Mouse (Mus musculus): ENCODE measurements around the gene Rxfp3. TPM values are rescaled to one million over a fixed set of nuclear protein-coding genes. Genes with fewer than 3 reads are reported as not detected.

Rxfp3 gene
- polyA plus RNA-seq, 1 experiment from 2014 or later, result 2.5 TPM

- H3K36me3 ChIP-seq (ENCODE audit: control insufficient read depth, insufficient read depth, low read length), result no peaks in the 10 kb centered on the region
- no peaks in the 10 kb centered on the region for H3K27me3 ChIP-seq (ENCODE audit: control insufficient read depth, insufficient read depth, low read length)
- H3K27ac ChIP-seq (replicated peaks; ENCODE audit: low read depth, low read length), result no peak overlapping the region
- H3K4me2 ChIP-seq (ENCODE audit: low read length), result peak overlapping the region; percentile 54
- peak overlapping the region; percentile 23 for H3K4me3 ChIP-seq (replicated peaks; ENCODE audit: low read depth, low read length)
- peak overlapping the region; percentile 9; the same call in 1 of the 2 replicates for H3K9ac ChIP-seq (replicated peaks; ENCODE audit: low read length)
- peak; percentile 44; the same call in 1 of the 2 replicates for ATAC-seq (ENCODE audit: low FRiP score, low TSS enrichment)
- DNase-seq, result no peak
- 10% methylated on average over 9 of the region's 9 CpGs for WGBS
- H3K4me1 ChIP-seq (ENCODE audit: control insufficient read depth, insufficient read depth, low read length), result peaks cover 26% of the 10 kb centered on the region
- no peaks in the 10 kb centered on the region for H3K9me3 ChIP-seq (ENCODE audit: control insufficient read depth, low read length)
Observed at GRCm38 (mm10) chr15:11065528-11066171, 27.9 kb upstream of the Rxfp3 start.

- DNase-seq (peak; percentile 73), ATAC-seq (ENCODE audit: low FRiP score, low TSS enrichment) (peak; percentile 79)
- Histone ChIP-seq H3K4me3 (replicated peaks; ENCODE audit: low read depth, low read length) (peak within 1 kb of the TSS; percentile 23), H3K4me2 (ENCODE audit: low read length) (peak within 1 kb of the TSS; percentile 54), H3K27ac (replicated peaks; ENCODE audit: low read depth, low read length) (peak within 1 kb of the TSS; percentile 20; the same call in 1 of the 2 replicates), H3K4me1 (ENCODE audit: control insufficient read depth, insufficient read depth, low read length) (peaks cover 26% of the 10 kb centered on the region), H3K36me3 (ENCODE audit: control insufficient read depth, insufficient read depth, low read length) (no peaks in the 10 kb centered on the region), H3K27me3 (ENCODE audit: control insufficient read depth, insufficient read depth, low read length) (no peaks in the 10 kb centered on the region), H3K9me3 (ENCODE audit: control insufficient read depth, low read length) (no peaks in the 10 kb centered on the region), H3K9ac (replicated peaks; ENCODE audit: low read length) (peak within 1 kb of the TSS; percentile 27)
- WGBS, result 2% methylated on average over 25 of the region's 25 CpGs
Observed at GRCm38 (mm10) chr15:11064558-11065411, 27.0 kb upstream of the Rxfp3 start, which contains the start of gene Adamts12. Gene Adamts12 (plus strand): TSS chr15:11064790.

- H3K27ac ChIP-seq (replicated peaks; ENCODE audit: low read depth, low read length), result no peak overlapping the region
- no peak for DNase-seq
- no peaks in the 10 kb centered on the region for H3K36me3 ChIP-seq (ENCODE audit: control insufficient read depth, insufficient read depth, low read length)
- H3K4me1 ChIP-seq (ENCODE audit: control insufficient read depth, insufficient read depth, low read length), result peaks cover 26% of the 10 kb centered on the region
- no peaks in the 10 kb centered on the region for H3K27me3 ChIP-seq (ENCODE audit: control insufficient read depth, insufficient read depth, low read length)
- 8% methylated on average over 2 of the region's 2 CpGs for WGBS
- H3K4me3 ChIP-seq (replicated peaks; ENCODE audit: low read depth, low read length), result no peak overlapping the region
- no peak overlapping the region for H3K9ac ChIP-seq (replicated peaks; ENCODE audit: low read length)
- H3K4me2 ChIP-seq (ENCODE audit: low read length), result no peak overlapping the region
- ATAC-seq (ENCODE audit: low FRiP score, low TSS enrichment), result no peak
- H3K9me3 ChIP-seq (ENCODE audit: control insufficient read depth, low read length), result no peaks in the 10 kb centered on the region
Observed at GRCm38 (mm10) chr15:11064160-11064557, 26.4 kb upstream of the Rxfp3 start.

- WGBS, result 97% methylated on average over 1 of the region's 1 CpGs
- no peak overlapping the region for H3K4me2 ChIP-seq (ENCODE audit: low read length)
Observed at GRCm38 (mm10) chr15:11062903-11063302, 25.1 kb upstream of the Rxfp3 start.

GRCm38 (mm10) chr15:11054440-11055080, 16.8 kb upstream of the Rxfp3 start:
- ATAC-seq (ENCODE audit: low FRiP score, low TSS enrichment) (no peak), DNase-seq (no peak)
- H3K4me3 ChIP-seq (replicated peaks; ENCODE audit: low read depth, low read length), result no peak overlapping the region
- no peaks in the 10 kb centered on the region; the same call in 1 of the 2 replicates for H3K4me1 ChIP-seq (ENCODE audit: control insufficient read depth, insufficient read depth, low read length)
- no peak overlapping the region for H3K27ac ChIP-seq (replicated peaks; ENCODE audit: low read depth, low read length)
- H3K9ac ChIP-seq (replicated peaks; ENCODE audit: low read length), result no peak overlapping the region
- no peaks in the 10 kb centered on the region for H3K27me3 ChIP-seq (ENCODE audit: control insufficient read depth, insufficient read depth, low read length)
- no peaks in the 10 kb centered on the region for H3K36me3 ChIP-seq (ENCODE audit: control insufficient read depth, insufficient read depth, low read length)
- 48% methylated on average over 7 of the region's 7 CpGs for WGBS
- no peak overlapping the region for H3K4me2 ChIP-seq (ENCODE audit: low read length)
- H3K9me3 ChIP-seq (ENCODE audit: control insufficient read depth, low read length), result no peaks in the 10 kb centered on the region

More at GRCm38 (mm10) chr15:11062903-11063302, 25.1 kb upstream of the Rxfp3 start:
- DNase-seq, result no peak
- no peaks in the 10 kb centered on the region for H3K9me3 ChIP-seq (ENCODE audit: control insufficient read depth, low read length)
- H3K4me3 ChIP-seq (replicated peaks; ENCODE audit: low read depth, low read length), result no peak overlapping the region
- no peak for ATAC-seq (ENCODE audit: low FRiP score, low TSS enrichment)
- H3K9ac ChIP-seq (replicated peaks; ENCODE audit: low read length), result no peak overlapping the region
- no peaks in the 10 kb centered on the region for H3K27me3 ChIP-seq (ENCODE audit: control insufficient read depth, insufficient read depth, low read length)
- H3K36me3 ChIP-seq (ENCODE audit: control insufficient read depth, insufficient read depth, low read length), result no peaks in the 10 kb centered on the region
- H3K27ac ChIP-seq (replicated peaks; ENCODE audit: low read depth, low read length), result no peak overlapping the region
- H3K4me1 ChIP-seq (ENCODE audit: control insufficient read depth, insufficient read depth, low read length), result peaks cover 26% of the 10 kb centered on the region

GRCm38 (mm10) chr15:11053678-11054439, 16.1 kb upstream of the Rxfp3 start:
- DNase-seq (peak; percentile 46), ATAC-seq (ENCODE audit: low FRiP score, low TSS enrichment) (peak; percentile 67; the same call in 1 of the 2 replicates)
- Histone ChIP-seq H3K9ac (replicated peaks; ENCODE audit: low read length) (no peak overlapping the region), H3K27me3 (ENCODE audit: control insufficient read depth, insufficient read depth, low read length) (no peaks in the 10 kb centered on the region), H3K4me3 (replicated peaks; ENCODE audit: low read depth, low read length) (no peak overlapping the region), H3K4me1 (ENCODE audit: control insufficient read depth, insufficient read depth, low read length) (no peaks in the 10 kb centered on the region; the same call in 1 of the 2 replicates), H3K27ac (replicated peaks; ENCODE audit: low read depth, low read length) (no peak overlapping the region), H3K4me2 (ENCODE audit: low read length) (no peak overlapping the region), H3K36me3 (ENCODE audit: control insufficient read depth, insufficient read depth, low read length) (no peaks in the 10 kb centered on the region), H3K9me3 (ENCODE audit: control insufficient read depth, low read length) (no peaks in the 10 kb centered on the region)
- WGBS, result 9% methylated on average over 10 of the region's 10 CpGs

- Histone ChIP-seq H3K27ac (replicated peaks; ENCODE audit: low read depth, low read length) (no peak overlapping the region), H3K9ac (replicated peaks; ENCODE audit: low read length) (no peak overlapping the region), H3K27me3 (ENCODE audit: control insufficient read depth, insufficient read depth, low read length) (peaks cover 5% of the 10 kb centered on the region), H3K36me3 (ENCODE audit: control insufficient read depth, insufficient read depth, low read length) (no peaks in the 10 kb centered on the region), H3K4me3 (replicated peaks; ENCODE audit: low read depth, low read length) (no peak overlapping the region), H3K4me1 (ENCODE audit: control insufficient read depth, insufficient read depth, low read length) (no peaks in the 10 kb centered on the region), H3K4me2 (ENCODE audit: low read length) (no peak overlapping the region), H3K9me3 (ENCODE audit: control insufficient read depth, low read length) (no peaks in the 10 kb centered on the region)
- ATAC-seq (ENCODE audit: low FRiP score, low TSS enrichment), result no peak
- no peak for DNase-seq
- WGBS, result 90% methylated on average over 5 of the region's 5 CpGs
Observed at GRCm38 (mm10) chr15:11042828-11043227, 5.0 kb upstream of the Rxfp3 start.

GRCm38 (mm10) chr15:11041229-11041628, 3.4 kb upstream of the Rxfp3 start:
- no peak overlapping the region for H3K9ac ChIP-seq (replicated peaks; ENCODE audit: low read length)
- H3K4me2 ChIP-seq (ENCODE audit: low read length), result no peak overlapping the region
- H3K36me3 ChIP-seq (ENCODE audit: control insufficient read depth, insufficient read depth, low read length), result no peaks in the 10 kb centered on the region
- DNase-seq (no peak), ATAC-seq (ENCODE audit: low FRiP score, low TSS enrichment) (no peak)
- H3K4me3 ChIP-seq (replicated peaks; ENCODE audit: low read depth, low read length), result no peak overlapping the region
- WGBS, result 87% methylated on average over 2 of the region's 2 CpGs
- H3K27ac ChIP-seq (replicated peaks; ENCODE audit: low read depth, low read length), result no peak overlapping the region
- peaks cover 7% of the 10 kb centered on the region for H3K4me1 ChIP-seq (ENCODE audit: control insufficient read depth, insufficient read depth, low read length)
- peaks cover 21% of the 10 kb centered on the region for H3K27me3 ChIP-seq (ENCODE audit: control insufficient read depth, insufficient read depth, low read length)
- H3K9me3 ChIP-seq (ENCODE audit: control insufficient read depth, low read length), result no peaks in the 10 kb centered on the region
